Comparison of ENCODE assay signal across 19 mouse cellular contexts in the genomic region with DNA sequence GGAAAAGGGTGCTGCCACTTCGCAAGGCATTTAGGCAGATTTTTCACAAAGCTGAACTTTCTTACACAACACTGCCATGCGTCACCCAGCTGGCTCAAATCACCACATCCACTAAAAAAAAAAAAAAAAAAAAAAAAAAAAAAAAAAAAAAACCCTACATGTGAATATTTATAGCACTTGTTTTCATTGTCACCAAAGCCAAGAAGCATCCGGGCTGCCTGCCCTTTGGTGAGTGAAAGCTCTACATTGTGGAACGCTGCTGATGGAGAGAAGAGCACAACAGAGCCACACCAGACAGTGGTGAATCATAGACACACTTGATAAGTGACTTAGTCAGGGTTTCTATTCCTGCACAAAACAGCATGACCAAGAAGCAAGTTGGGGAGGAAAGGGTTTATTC. TPM values are rescaled to one million over a fixed set of nuclear protein-coding genes. Genes with fewer than 3 reads are reported as not detected.
"Had no signal": no experiment of that assay in that cellular context is flagged by ENCODE, and none has a peak within 500 bp of the region (broad histone marks: within the 10 kb centered on the region; RNA-seq: fewer than 3 reads in every experiment).

No protein-coding gene starts in this region.

- DNase-seq: kidney, adult 8-10 months; kidney, postnatal 25 days; left cerebral cortex, postnatal 4 days; lung, adult 18-20 months; lung, postnatal 4 days; midbrain, embryonic 14.5 days; right cerebral cortex, adult 18-20 months; right cerebral cortex, postnatal 25 days; thymus, postnatal 36 days had no signal

- H3K36me3 ChIP-seq: intestine, embryonic 15.5 days; limb, embryonic 13.5 days; midbrain, embryonic 10.5 days; neural tube, embryonic 15.5 days had no signal

- H3K27me3 ChIP-seq: intestine, embryonic 15.5 days; neural tube, embryonic 15.5 days had no signal

- H3K4me1 ChIP-seq: intestine, embryonic 15.5 days; limb, embryonic 13.5 days; neural tube, embryonic 15.5 days had no signal

- H3K4me3 ChIP-seq: intestine, embryonic 15.5 days; layer of hippocampus, adult 2 months; limb, embryonic 13.5 days; midbrain, embryonic 10.5 days; myocyte; neural tube, embryonic 15.5 days had no signal

- H3K9me3 ChIP-seq: intestine, embryonic 15.5 days; limb, embryonic 13.5 days; midbrain, embryonic 10.5 days; neural tube, embryonic 15.5 days had no signal

- H3K27ac ChIP-seq: intestine, embryonic 15.5 days; layer of hippocampus, adult 2 months; limb, embryonic 13.5 days; liver, embryonic 14.5 days; midbrain, embryonic 10.5 days; neural tube, embryonic 15.5 days had no signal

RNA-seq across cellular contexts. Expression of a gene that starts 17.6 kb away (rescaled TPM):
- total RNA-seq: liver, adult 2 months; megakaryocyte, adult 5-6 weeks had no signal
- polyA plus RNA-seq: limb, embryonic 13.5 days; liver, adult 2 months; liver, embryonic 14.5 days; myocyte; small intestine, adult 2 months had no signal
